Mouse (Mus musculus): ENCODE measurements around the gene Ccdc22.

Gene Ccdc22

DNA sequence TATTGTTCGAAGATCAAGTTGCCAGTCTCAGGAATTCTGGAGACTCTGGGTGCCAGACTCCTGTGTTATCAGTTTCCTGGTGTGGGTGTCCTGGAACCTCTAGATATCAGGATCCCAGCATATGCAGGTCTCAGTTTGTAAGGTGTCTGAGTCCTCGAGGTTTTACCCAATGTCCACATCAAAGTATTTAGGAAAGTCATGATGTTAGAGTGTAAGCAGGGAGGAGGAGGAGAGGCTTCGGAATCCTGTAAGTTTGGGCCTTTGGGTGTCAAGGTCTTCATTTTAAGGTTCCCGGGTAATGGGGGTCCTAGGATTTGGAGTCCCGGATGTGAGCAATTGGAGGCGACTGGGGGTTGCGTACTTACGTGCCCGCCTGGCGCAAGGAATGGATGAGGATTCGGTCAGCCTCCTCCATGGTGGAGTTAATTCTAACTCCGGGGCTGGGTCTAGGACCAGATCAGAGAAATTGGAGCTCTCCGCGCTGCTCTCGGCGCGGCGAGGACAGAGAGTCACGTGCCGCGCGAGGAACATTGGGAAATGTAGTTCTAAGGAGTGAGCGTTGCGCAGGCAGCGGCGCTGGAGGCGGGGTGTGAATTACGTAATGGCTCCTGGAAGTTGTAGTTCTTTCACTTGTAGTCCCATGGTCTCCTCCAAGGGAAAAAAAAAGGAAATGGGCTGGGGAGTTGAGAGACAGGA lies at the start of gene Ccdc22:
Gene Ccdc22 (minus strand): TSS at position 639 of the 696 bp plus-strand sequence.
- peak; percentile 89 for DNase-seq

DNA sequence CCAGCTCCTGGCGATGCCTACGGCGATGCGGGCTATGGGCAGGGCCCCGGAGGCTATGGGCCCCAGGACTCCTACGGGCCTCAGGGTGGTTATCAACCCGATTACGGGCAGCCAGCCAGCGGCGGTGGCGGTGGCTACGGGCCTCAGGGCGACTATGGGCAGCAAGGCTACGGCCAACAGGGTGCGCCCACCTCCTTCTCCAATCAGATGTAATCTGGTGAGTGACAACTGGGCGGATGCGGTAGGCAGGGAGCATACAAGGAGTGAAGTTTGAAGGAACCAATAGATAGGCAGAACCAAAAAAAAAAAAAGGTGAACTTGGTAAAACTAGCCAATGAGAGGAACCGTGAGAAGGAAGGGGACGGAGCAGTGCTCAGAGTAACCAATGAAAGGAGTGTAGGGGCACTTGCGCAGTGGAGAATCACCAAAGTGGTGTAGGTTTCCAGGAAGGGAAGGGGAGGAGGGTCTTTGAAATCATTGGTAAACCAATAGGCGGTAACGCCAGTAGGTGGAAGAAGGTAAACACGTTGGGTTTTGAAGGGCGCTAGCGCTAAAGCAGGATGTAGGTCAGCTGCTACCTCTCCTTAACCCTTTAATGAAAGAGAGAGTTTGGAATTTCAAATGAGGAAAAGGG lies 43.5 kb upstream of the Ccdc22 start:
- peak; percentile 75 for DNase-seq

DNA sequence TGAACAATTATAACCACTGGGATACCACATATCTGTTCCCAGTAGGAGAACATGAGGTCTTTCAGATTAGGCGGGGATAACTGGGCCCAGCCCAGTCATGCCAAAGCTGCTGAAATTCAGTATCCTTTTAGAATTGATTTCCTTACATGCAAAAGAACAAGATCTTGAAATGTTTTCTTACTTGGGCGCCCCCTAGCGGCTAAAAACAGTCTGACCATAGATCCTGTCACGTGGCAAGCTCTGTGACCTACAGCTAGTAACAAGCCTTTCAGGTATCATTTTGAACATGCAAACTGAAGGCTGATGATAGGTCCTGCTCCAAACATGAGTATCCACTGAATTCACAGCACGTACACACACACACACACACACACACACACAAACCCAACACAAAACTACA lies 40.0 kb upstream of the Ccdc22 start:
- DNase-seq = peak; percentile 76

- DNase-seq = no peak
Observed at GRCm38 (mm10) chrX:7640785-7641184, 35.5 kb upstream of the Ccdc22 start.

DNA sequence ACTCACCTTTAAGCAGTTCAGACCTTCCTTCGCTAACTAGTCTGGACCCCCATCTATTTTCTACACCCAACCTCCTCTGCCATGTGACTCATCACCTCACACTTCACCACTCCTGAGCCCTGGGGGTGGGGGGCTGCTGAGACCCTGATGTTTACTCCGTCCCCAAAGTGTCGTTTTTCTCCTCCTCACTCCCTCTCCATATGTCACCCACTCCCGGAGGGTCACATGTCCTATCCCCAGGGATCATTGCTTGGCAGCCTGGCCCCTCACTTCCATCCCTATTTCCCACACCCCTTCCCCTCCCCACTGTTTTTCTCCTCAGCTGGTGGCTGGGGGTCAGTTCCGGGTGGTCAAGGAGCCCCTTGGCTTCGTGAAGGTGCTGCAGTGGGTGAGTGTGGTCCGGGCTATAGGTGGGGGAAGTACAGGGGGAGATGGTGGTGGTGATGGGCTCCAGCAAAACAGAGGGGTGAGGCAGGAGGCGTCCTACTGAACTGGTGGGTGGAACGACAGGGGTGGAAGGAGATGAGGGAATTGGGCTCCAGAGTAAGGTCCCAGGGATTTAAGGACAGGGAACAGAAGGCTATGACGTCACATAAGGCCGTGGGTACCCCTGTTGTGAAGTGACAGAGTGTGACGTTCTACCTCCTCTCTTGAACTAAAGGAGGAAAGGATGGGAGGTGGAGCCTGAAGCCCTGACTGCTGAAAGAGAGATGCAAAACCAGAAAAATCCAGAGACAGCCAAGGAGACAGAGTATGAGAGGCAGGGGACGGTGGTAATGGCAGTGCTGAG lies 34.4 kb upstream of the Ccdc22 start:
- no peak for DNase-seq

GRCm38 (mm10) chrX:7638401-7639091 lies 33.2 kb upstream of the Ccdc22 start, which contains the start of gene Syp:
Syp (plus strand) TSS chrX:7638471.
- DNase-seq = peak; percentile 90

DNA sequence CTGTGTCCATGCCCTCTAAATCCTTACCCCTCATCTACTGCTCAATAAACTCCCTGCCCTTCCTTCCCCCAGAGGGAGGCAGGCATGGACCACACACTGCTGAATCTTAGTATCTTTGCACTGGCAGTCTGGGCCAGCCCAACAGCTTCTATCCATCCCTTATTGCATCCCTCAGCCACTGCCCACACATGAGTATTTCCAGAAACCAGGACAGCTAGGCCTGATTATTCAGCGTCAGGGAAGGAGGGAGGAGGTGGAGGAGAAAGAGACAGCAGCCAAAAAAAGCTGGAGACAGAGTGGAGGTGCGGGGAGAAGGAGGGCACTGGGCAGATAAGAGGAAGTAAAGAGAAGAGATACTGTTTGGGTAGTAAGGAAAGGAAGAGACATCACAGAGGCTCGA lies 29.8 kb upstream of the Ccdc22 start:
- peak; percentile 80 for DNase-seq

- DNase-seq = no peak
Observed at GRCm38 (mm10) chrX:7632560-7632959, 27.2 kb upstream of the Ccdc22 start.

- DNase-seq = no peak
Observed at GRCm38 (mm10) chrX:7617889-7618551, 12.7 kb upstream of the Ccdc22 start.

DNA sequence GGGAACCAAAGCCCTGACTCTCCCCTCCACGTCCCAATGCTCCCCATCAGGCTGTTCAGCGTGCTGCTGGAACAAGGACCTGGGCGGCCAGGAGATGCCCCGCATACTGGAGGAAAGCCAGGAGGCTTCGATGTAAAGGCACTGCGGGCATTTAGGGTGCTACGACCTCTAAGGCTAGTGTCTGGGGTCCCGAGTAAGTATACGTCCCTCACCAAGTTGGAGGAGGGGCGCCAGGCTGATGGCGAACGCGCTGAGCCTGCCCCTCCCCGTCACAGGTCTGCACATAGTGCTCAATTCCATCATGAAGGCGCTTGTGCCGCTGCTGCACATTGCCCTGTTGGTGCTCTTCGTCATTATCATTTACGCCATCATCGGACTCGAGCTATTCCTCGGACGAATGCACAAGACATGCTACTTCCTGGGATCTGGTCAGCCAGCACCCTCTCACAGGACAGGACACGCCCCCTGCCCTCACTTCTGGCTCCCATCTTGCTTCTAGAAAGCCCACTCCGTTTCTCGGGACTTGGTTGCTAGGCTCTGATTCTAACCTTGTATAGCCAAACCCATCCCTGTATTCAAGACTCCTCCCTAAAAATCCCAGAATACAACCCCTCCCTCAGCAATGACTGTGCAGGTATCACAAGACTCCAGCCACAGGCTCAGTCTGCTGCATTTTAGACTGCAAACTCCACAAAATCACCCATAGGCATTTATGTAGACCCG lies 5.4 kb upstream of the Ccdc22 start:
- no peak for DNase-seq

DNA sequence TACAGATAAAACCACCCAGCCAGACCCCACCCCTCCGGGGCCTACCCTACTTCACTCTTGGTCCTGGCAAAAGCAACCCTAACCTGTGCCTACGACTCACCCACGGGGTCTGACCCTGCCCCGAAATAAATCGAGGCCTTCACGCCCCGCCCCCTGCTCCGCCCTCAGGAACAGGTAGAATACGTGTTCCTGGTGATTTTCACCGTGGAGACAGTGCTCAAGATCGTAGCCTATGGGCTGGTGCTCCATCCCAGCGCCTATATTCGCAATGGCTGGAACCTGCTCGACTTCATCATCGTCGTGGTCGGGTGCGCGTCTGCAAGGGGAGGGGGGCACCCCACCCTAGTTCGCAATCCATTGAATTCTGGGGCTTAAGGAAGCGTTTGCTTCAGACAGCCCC lies 4.7 kb upstream of the Ccdc22 start:
- no peak for DNase-seq

GRCm38 (mm10) chrX:7606783-7607182 lies 1.5 kb upstream of the Ccdc22 start, which contains the start of gene Cacna1f:
Cacna1f (plus strand) TSS chrX:7607083.
- no peak for DNase-seq

GRCm38 (mm10) chrX:7605575-7605941 lies 241 bp upstream of the Ccdc22 start:
- DNase-seq = no peak

DNA sequence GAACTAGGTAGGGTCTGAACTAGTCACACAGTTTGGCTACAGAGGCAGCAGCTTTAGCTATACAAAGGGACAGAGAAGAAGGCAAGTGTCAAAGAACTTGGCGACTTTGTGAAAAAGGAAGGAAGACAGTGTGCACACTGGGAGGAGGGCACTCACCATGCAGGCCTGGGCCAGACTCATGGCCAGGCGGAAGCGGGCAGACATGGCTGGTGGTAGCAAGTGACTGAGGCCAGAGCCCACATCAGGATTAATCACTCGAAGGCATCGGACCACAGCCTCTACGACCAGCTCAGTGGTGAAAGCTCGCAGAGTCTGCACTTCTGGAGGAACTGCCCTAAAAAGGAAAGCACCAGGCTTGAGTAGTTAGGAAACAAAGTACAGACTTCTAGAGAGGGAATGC lies 1.3 kb downstream of the Ccdc22 start:
- DNase-seq = no peak

GRCm38 (mm10) chrX:7595371-7595770 lies 9.9 kb downstream of the Ccdc22 start:
- no peak for DNase-seq

- DNase-seq = no peak
Observed at GRCm38 (mm10) chrX:7586356-7586755, 19.0 kb downstream of the Ccdc22 start.

GRCm38 (mm10) chrX:7583881-7584280 lies 21.4 kb downstream of the Ccdc22 start:
- DNase-seq = no peak

DNA sequence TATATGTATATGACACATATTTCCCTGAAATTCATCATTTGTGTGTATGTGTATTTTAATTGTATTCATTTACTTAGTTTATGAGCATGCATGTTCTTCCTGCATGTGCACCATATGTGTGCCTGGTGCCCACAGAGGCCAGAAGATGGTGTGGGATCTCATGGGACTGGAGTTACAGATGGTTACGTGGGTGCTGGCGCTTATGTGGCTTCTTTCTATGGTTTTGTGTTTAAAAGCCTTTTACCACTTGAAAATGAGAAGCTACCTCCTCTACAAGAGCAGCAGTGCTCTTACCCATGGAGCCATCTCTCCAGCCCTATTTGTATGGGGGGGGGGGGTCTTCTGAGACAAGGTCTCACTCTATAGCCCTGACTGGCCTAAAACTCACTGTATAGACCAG lies 24.2 kb downstream of the Ccdc22 start:
- DNase-seq = no peak

GRCm38 (mm10) chrX:7574885-7575231 lies 30.5 kb downstream of the Ccdc22 start:
- DNase-seq = no peak

DNA sequence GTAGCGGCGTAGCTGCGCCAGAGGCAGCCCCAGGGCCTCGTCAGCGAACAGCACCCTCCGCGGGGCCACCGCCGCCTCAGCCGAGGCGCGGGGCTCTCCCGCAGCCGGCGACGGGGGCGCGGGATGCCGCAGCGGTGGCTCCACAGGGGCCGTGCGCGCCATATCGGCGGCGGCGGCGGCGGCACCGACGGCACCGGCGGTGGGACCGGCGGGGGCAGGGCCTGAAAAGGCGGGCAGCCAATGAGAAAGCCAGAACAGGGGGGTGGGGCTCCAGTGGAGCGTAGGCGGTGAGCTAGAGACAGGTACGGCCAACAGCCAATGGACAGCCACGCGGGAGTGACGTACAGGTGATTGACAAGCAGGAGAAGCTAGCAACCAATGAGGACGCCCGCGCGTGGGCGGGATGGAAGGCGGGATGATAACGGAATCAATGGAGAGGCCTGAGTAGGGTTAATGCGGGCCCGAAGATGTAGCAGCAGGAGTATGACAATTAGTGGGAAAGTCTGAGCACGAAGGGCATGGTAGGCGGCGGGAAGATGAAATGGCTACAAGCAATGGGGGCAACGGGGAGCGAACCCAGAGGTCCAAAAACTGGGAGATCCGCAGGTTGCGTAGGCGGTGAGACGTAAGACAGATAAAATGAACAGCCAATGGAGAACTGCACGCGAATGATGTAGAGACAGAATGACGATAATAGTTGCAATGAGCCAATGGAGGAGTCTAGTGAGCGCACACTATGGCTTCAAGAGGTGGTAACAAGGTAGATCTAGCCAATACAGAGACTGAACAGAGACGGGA lies 31.0 kb downstream of the Ccdc22 start, which contains the start of gene Ppp1r3f:
Gene Ppp1r3f (minus strand): TSS at position 197 of the 798 bp plus-strand sequence.
- DNase-seq = peak; percentile 97
